Mouse (Mus musculus) kidney, embryonic 14.5 days (tissue): ENCODE results near the gene Sp6. TPM values are rescaled to one million over a fixed set of nuclear protein-coding genes. Genes with fewer than 3 reads are reported as not detected.

Experiments
- ATAC-seq: fragments of 200-750 bp; cut with Nextera tagmentation; 2 replicates; pipeline ENCODE4 v1.8.0; 2017; ENCODE audit warnings: moderate number of reproducible peaks, mild to moderate bottlenecking, moderate TSS enrichment, moderate library complexity; ENCODE audit not compliant: low FRiP score, low TSS enrichment
- H3K27ac ChIP-seq: fragments of 300-500 bp; sonication (generic); 2 replicates; pipeline ENCODE4 v1.5.1; 2014; ENCODE audit warnings: low read depth, mild to moderate bottlenecking, low read length, moderate library complexity, mixed read lengths
- H3K27me3 ChIP-seq: fragments of 300-500 bp; sonication (generic); 2 replicates; pipeline ENCODE4 v1.6.1; 2014; ENCODE audit warnings: mild to moderate bottlenecking, low read length; ENCODE audit not compliant: control insufficient read depth, insufficient read depth
- H3K36me3 ChIP-seq: fragments of 300-500 bp; sonication (generic); 2 replicates; pipeline ENCODE4 v1.6.1; 2014; ENCODE audit warnings: low read length, mixed read lengths; ENCODE audit not compliant: control insufficient read depth, insufficient read depth
- H3K4me1 ChIP-seq: fragments of 300-500 bp; sonication (generic); 2 replicates; pipeline ENCODE4 v1.6.1; 2014; ENCODE audit warnings: low read length, mixed read lengths; ENCODE audit not compliant: control insufficient read depth, insufficient read depth
- H3K4me2 ChIP-seq: fragments of 300-500 bp; sonication (generic); replicated peaks from 2 replicates; pipeline ENCODE4 v1.6.1; 2014; ENCODE audit warnings: low read depth, mild to moderate bottlenecking, low read length
- H3K4me3 ChIP-seq: fragments of 300-500 bp; sonication (generic); 2 replicates; pipeline ENCODE4 v1.5.1; 2014; ENCODE audit warnings: mild to moderate bottlenecking, low read length
- H3K9ac ChIP-seq: fragments of 300-500 bp; sonication (generic); 2 replicates; pipeline ENCODE4 v1.6.1; 2014; ENCODE audit warnings: low read depth, mild to moderate bottlenecking, low read length, moderate library complexity
- H3K9me3 ChIP-seq: fragments of 300-500 bp; sonication (generic); 2 replicates; pipeline ENCODE4 v1.6.1; 2016; ENCODE audit warnings: low read length; ENCODE audit not compliant: control insufficient read depth
- WGBS: fragments of 180-500 bp; shearing (Covaris S2); extraction: QIAGEN DNeasy Blood & Tissue Kit; methylation state at CpG from one replicate; pipeline ENCODE4 v1.1.7; 2014; 5-methylcytosine and 5-hydroxymethylcytosine counted together
- polyA plus RNA-seq: library from polyadenylated mRNA; unstranded; fragments of >200 nt; fragmentation: Nextera tagmentation; extraction: Ambion mirVana; gene quantifications from 2 replicates; pipeline ENCODE4 v1.2.1, GENCODE M21; 2014

Gene Sp6
- polyA plus RNA-seq, 1 experiment from 2014 or later: 0.57 TPM

- no peak for ATAC-seq
- H3K36me3 ChIP-seq: no peaks in the 10 kb centered on the region
- no peak overlapping the region for H3K27ac ChIP-seq
- no peak overlapping the region for H3K4me2 ChIP-seq
- no peaks in the 10 kb centered on the region for H3K27me3 ChIP-seq
- H3K9ac ChIP-seq: no peak overlapping the region
- WGBS: 81% methylated on average over 5 of the region's 5 CpGs
- no peaks in the 10 kb centered on the region for H3K9me3 ChIP-seq
- H3K4me1 ChIP-seq: peaks cover 33% of the 10 kb centered on the region
- H3K4me3 ChIP-seq: no peak overlapping the region
Measured at GRCm38 (mm10) chr11:96972906-96973305, 40.3 kb upstream of the Sp6 start.

GRCm38 (mm10) chr11:96973426-96973964, 39.7 kb upstream of the Sp6 start:
- 85% methylated on average over 5 of the region's 5 CpGs for WGBS
- H3K4me1 ChIP-seq: peaks cover 31% of the 10 kb centered on the region
- no peaks in the 10 kb centered on the region for H3K9me3 ChIP-seq

GRCm38 (mm10) chr11:96974813-96975212, 38.4 kb upstream of the Sp6 start:
- H3K4me3 ChIP-seq: no peak overlapping the region
- no peak overlapping the region for H3K9ac ChIP-seq
- H3K9me3 ChIP-seq: no peaks in the 10 kb centered on the region
- H3K27me3 ChIP-seq: no peaks in the 10 kb centered on the region
- no peak overlapping the region for H3K4me2 ChIP-seq
- H3K4me1 ChIP-seq: peaks cover 23% of the 10 kb centered on the region
- no peak overlapping the region for H3K27ac ChIP-seq
- no peaks in the 10 kb centered on the region for H3K36me3 ChIP-seq
- 82% methylated on average over 5 of the region's 5 CpGs for WGBS
- ATAC-seq: no peak

More at GRCm38 (mm10) chr11:96973426-96973964, 39.7 kb upstream of the Sp6 start:
- Histone ChIP-seq H3K36me3 (no peaks in the 10 kb centered on the region), H3K9ac (no peak overlapping the region), H3K4me3 (no peak overlapping the region), H3K4me2 (no peak overlapping the region), H3K27me3 (no peaks in the 10 kb centered on the region), H3K27ac (no peak overlapping the region)
- ATAC-seq: no peak

- Histone ChIP-seq H3K27ac (peak overlapping the region; percentile 42; the same call in 1 of the 2 replicates), H3K4me2 (peak overlapping the region; percentile 85), H3K4me1 (peaks cover 18% of the 10 kb centered on the region), H3K9me3 (no peaks in the 10 kb centered on the region), H3K27me3 (no peaks in the 10 kb centered on the region), H3K36me3 (no peaks in the 10 kb centered on the region), H3K4me3 (peak overlapping the region; percentile 78), H3K9ac (peak overlapping the region; percentile 97)
- no peak for ATAC-seq
- 73% methylated on average over 10 of the region's 10 CpGs for WGBS
Measured at GRCm38 (mm10) chr11:96975511-96976378, 37.4 kb upstream of the Sp6 start.

GRCm38 (mm10) chr11:96976379-96976687, 36.9 kb upstream of the Sp6 start:
- peak overlapping the region; percentile 78 for H3K4me3 ChIP-seq
- ATAC-seq: no peak
- no peaks in the 10 kb centered on the region for H3K27me3 ChIP-seq
- H3K36me3 ChIP-seq: no peaks in the 10 kb centered on the region
- peak overlapping the region; percentile 97 for H3K9ac ChIP-seq
- H3K4me2 ChIP-seq: peak overlapping the region; percentile 85
- WGBS: 55% methylated on average over 3 of the region's 3 CpGs
- H3K9me3 ChIP-seq: no peaks in the 10 kb centered on the region
- H3K4me1 ChIP-seq: peaks cover 18% of the 10 kb centered on the region
- H3K27ac ChIP-seq: peak overlapping the region; percentile 94; the same call in 1 of the 2 replicates

GRCm38 (mm10) chr11:96976911-96977591, 36.1 kb upstream of the Sp6 start:
- under 1% methylated on average over 40 of the region's 50 CpGs for WGBS

GRCm38 (mm10) chr11:96977606-96978400, 35.4 kb upstream of the Sp6 start:
- Histone ChIP-seq H3K4me1 (peaks cover 18% of the 10 kb centered on the region), H3K27me3 (no peaks in the 10 kb centered on the region), H3K9ac (peak overlapping the region; percentile 97), H3K4me3 (peak overlapping the region; percentile 78), H3K27ac (peak overlapping the region; percentile 94), H3K36me3 (no peaks in the 10 kb centered on the region), H3K9me3 (no peaks in the 10 kb centered on the region), H3K4me2 (peak overlapping the region; percentile 83)
- WGBS: 0% methylated on average over 44 of the region's 45 CpGs
- ATAC-seq: peak; percentile 97

More at GRCm38 (mm10) chr11:96976911-96977591, 36.1 kb upstream of the Sp6 start:
- peak overlapping the region; percentile 97 for H3K9ac ChIP-seq
- H3K4me3 ChIP-seq: peak overlapping the region; percentile 78
- peak; percentile 73 for ATAC-seq
- H3K27ac ChIP-seq: peak overlapping the region; percentile 94
- H3K4me2 ChIP-seq: peak overlapping the region; percentile 85
- H3K27me3 ChIP-seq: no peaks in the 10 kb centered on the region
- peaks cover 18% of the 10 kb centered on the region for H3K4me1 ChIP-seq
- H3K9me3 ChIP-seq: no peaks in the 10 kb centered on the region
- no peaks in the 10 kb centered on the region for H3K36me3 ChIP-seq

- Histone ChIP-seq H3K4me1 (peaks cover 18% of the 10 kb centered on the region), H3K4me3 (peak overlapping the region; percentile 43), H3K4me2 (peak overlapping the region; percentile 83), H3K27ac (peak overlapping the region; percentile 30; the same call in 1 of the 2 replicates), H3K27me3 (no peaks in the 10 kb centered on the region), H3K9me3 (no peaks in the 10 kb centered on the region), H3K36me3 (no peaks in the 10 kb centered on the region), H3K9ac (peak overlapping the region; percentile 76)
- no peak for ATAC-seq
- WGBS: 26% methylated on average over 17 of the region's 17 CpGs
Measured at GRCm38 (mm10) chr11:96978401-96979246, 34.6 kb upstream of the Sp6 start.
